Mouse (Mus musculus) Patski (cell line): ENCODE data around the gene Pear1. TPM values are rescaled to one million over a fixed set of nuclear protein-coding genes. Genes with fewer than 3 reads are reported as not detected.

Experiments
- ATAC-seq: fragments of 100-300 bp; one replicate; pipeline ENCODE4 v1.8.0; 2021
- CTCF ChIA-PET: fragments of 350-600 bp; sonication (Branson Sonifier 250); formaldehyde crosslinking; loops from one replicate; lab custom pipeline; 2022; ENCODE audit warnings: inconsistent platforms; lab: Charles Lee
- POLR2A ChIA-PET: fragments of 350-600 bp; sonication (Branson Sonifier 250); formaldehyde crosslinking; loops from one replicate; lab custom pipeline; 2022; ENCODE audit warnings: antibody characterized with exemption, inconsistent platforms; lab: Charles Lee
- DNase-seq: peaks from one replicate; pipeline ENCODE4 v3.0.0-alpha.2; 2011; ENCODE audit warnings: low read depth, low spot score
- H3K27me3 ChIP-seq: fragments of 371-371 bp; one replicate; pipeline ENCODE4 v1.5.1; 2021
- CTCF ChIP-seq: fragments of 100-300 bp; IDR thresholded peaks from one replicate; pipeline ENCODE4 v1.5.1; 2021
- in situ Hi-C: fragments of 300-500 bp; cut with MboI; formaldehyde crosslinking; loops from 3 replicates; pipeline ENCODE4 v1.11.1; 2018; ENCODE audit warnings: low pct_unique_long_range_greater_than_20kb, mixed read lengths
- polyA plus RNA-seq: library from polyadenylated mRNA; unstranded; gene quantifications from one replicate; pipeline ENCODE4 v1.2.3, GENCODE M21; 2021

The Pear1 gene
- polyA plus RNA-seq, 1 experiment from 2014 or later: 2.8 TPM

- CTCF ChIA-PET: interaction anchor here (1.0 to 1.4 kb wide), 2 partner anchors 57 to 65 kb away, joined by 3 to 4 read pairs; partner anchors contain the start of gene Sh2d2a
Measured at GRCm38 (mm10) chr3:87789768-87790167, 34.3 kb downstream of the Pear1 start.

GRCm38 (mm10) chr3:87789248-87789647 lies 34.9 kb downstream of the Pear1 start:
- ChIA-PET POLR2A (no interaction called here), CTCF (interaction anchor here (1.0 to 1.4 kb wide), 2 partner anchors 57 to 66 kb away, joined by 3 to 4 read pairs; partner anchors contain the start of gene Sh2d2a)
- peaks cover 94% of the 10 kb centered on the region for H3K27me3 ChIP-seq
- ATAC-seq: no peak
- no peak for TF ChIP-seq CTCF
- DNase-seq: no peak
- in situ Hi-C loops: loop anchor here (10.0 kb wide), 1 partner anchor 146 kb away; the partner anchor contains the start of genes Isg20l2 and Rrnad1

More at GRCm38 (mm10) chr3:87789768-87790167, 34.3 kb downstream of the Pear1 start:
- peaks cover 94% of the 10 kb centered on the region for H3K27me3 ChIP-seq
- in situ Hi-C loops: loop anchor here (10.0 kb wide), 1 partner anchor 145 kb away; the partner anchor contains the start of genes Isg20l2 and Rrnad1
- no peak for TF ChIP-seq CTCF
- DNase-seq: no peak
- ATAC-seq: no peak
- POLR2A ChIA-PET: no interaction called here

GRCm38 (mm10) chr3:87785626-87786214 lies 38.4 kb downstream of the Pear1 start:
- CTCF ChIA-PET: interaction anchor here (0.9 to 3.9 kb wide), 6 partner anchors 9 to 24 kb away, joined by 3 to 29 read pairs (median 4); partner anchors contain the start of gene Ntrk1
- no peak for ATAC-seq
- DNase-seq: no peak
- in situ Hi-C loops: loop anchor here (10.0 kb wide), 1 partner anchor 149 kb away; the partner anchor contains the start of genes Isg20l2 and Rrnad1
- no peak for TF ChIP-seq CTCF
- POLR2A ChIA-PET: no interaction called here
- peaks cover 91% of the 10 kb centered on the region for H3K27me3 ChIP-seq

GRCm38 (mm10) chr3:87785156-87785555 lies 39.0 kb downstream of the Pear1 start:
- in situ Hi-C loops: loop anchor here (10.0 kb wide), 1 partner anchor 150 kb away; the partner anchor contains the start of genes Isg20l2 and Rrnad1
- POLR2A ChIA-PET: no interaction called here
- peaks cover 91% of the 10 kb centered on the region for H3K27me3 ChIP-seq
- DNase-seq (no peak), ATAC-seq (no peak)
- CTCF ChIA-PET: interaction anchor here (0.8 to 3.9 kb wide), 5 partner anchors 9 to 53 kb away, joined by 3 to 29 read pairs (median 4); partner anchors contain the start of gene Ntrk1
- no peak for TF ChIP-seq CTCF

- TF ChIP-seq CTCF: no peak
- ChIA-PET POLR2A (no interaction called here), CTCF (no interaction called here)
- in situ Hi-C loops: loop anchor here (10.0 kb wide), 1 partner anchor 151 kb away; the partner anchor contains the start of genes Isg20l2 and Rrnad1
- ATAC-seq (no peak), DNase-seq (no peak)
- H3K27me3 ChIP-seq: peaks cover 90% of the 10 kb centered on the region
Measured at GRCm38 (mm10) chr3:87783282-87784023, 40.7 kb downstream of the Pear1 start.

GRCm38 (mm10) chr3:87779086-87779485 lies 45.0 kb downstream of the Pear1 start:
- H3K27me3 ChIP-seq: peaks cover 90% of the 10 kb centered on the region
- CTCF ChIA-PET: no interaction called here
- DNase-seq (no peak), ATAC-seq (no peak)
- in situ Hi-C loops: no loop called here
- TF ChIP-seq CTCF: no peak
- POLR2A ChIA-PET: no interaction called here

- ChIA-PET POLR2A (no interaction called here), CTCF (interaction anchor here (1.4 kb wide), 1 partner anchor 61 kb away, joined by 4 read pairs; no protein-coding TSS in a partner anchor)
- no peak for TF ChIP-seq CTCF
- H3K27me3 ChIP-seq: peaks cover 90% of the 10 kb centered on the region
- ATAC-seq (no peak), DNase-seq (no peak)
- in situ Hi-C loops: no loop called here
Measured at GRCm38 (mm10) chr3:87778283-87778682, 45.8 kb downstream of the Pear1 start.

GRCm38 (mm10) chr3:87771088-87771487 lies 53.0 kb downstream of the Pear1 start:
- ATAC-seq (peak; percentile 15), DNase-seq (no peak)
- ChIA-PET CTCF (interaction anchor here (0.7 to 7.4 kb wide), 18 partner anchors 10 to 200 kb away, joined by 3 to 60 read pairs (median 6); partner anchors contain the start of genes Lrrc71, Nes and Ntrk1), POLR2A (interaction anchor here (0.5 to 1.1 kb wide), 2 partner anchors 10 to 24 kb away, joined by 3 to 6 read pairs; partner anchors contain the start of gene Ntrk1)
- peaks cover 40% of the 10 kb centered on the region for H3K27me3 ChIP-seq
- TF ChIP-seq CTCF: no peak
- in situ Hi-C loops: loop anchor here (5.0 kb wide), 1 partner anchor 46 kb away; no protein-coding TSS in a partner anchor

GRCm38 (mm10) chr3:87770280-87770679 lies 53.8 kb downstream of the Pear1 start:
- TF ChIP-seq CTCF: no peak
- ChIA-PET CTCF (interaction anchor here (1.0 to 7.4 kb wide), 20 partner anchors 10 to 210 kb away, joined by 3 to 60 read pairs (median 6); partner anchors contain the start of genes Lrrc71 and Ntrk1), POLR2A (interaction anchor here (1.1 kb wide), 1 partner anchor 24 kb away, joined by 6 read pairs; the partner anchor contains the start of gene Ntrk1)
- in situ Hi-C loops: loop anchor here (5.0 kb wide), 1 partner anchor 47 kb away; no protein-coding TSS in a partner anchor
- peaks cover 32% of the 10 kb centered on the region for H3K27me3 ChIP-seq
- ATAC-seq: no peak
- no peak for DNase-seq

- DNase-seq (no peak), ATAC-seq (no peak)
- TF ChIP-seq CTCF: no peak
- H3K27me3 ChIP-seq: peaks cover 24% of the 10 kb centered on the region
- ChIA-PET CTCF (interaction anchor here (1.0 to 7.4 kb wide), 19 partner anchors 9 to 211 kb away, joined by 3 to 60 read pairs (median 6); partner anchors contain the start of genes Lrrc71 and Ntrk1), POLR2A (interaction anchor here (0.7 to 1.7 kb wide), 6 partner anchors 11 to 1631 kb away, joined by 3 to 6 read pairs (median 3); partner anchors contain the start of gene Lrrc71)
- in situ Hi-C loops: no loop called here
Measured at GRCm38 (mm10) chr3:87769506-87769905, 54.6 kb downstream of the Pear1 start.
